Mouse (Mus musculus) C2C12 (cell line): ENCODE data around the gene Agpat1. TPM values are rescaled to one million over a fixed set of nuclear protein-coding genes. Genes with fewer than 3 reads are reported as not detected.

Experiments
- H3K27me3 ChIP-seq: one replicate; pipeline ENCODE4 v1.6.1; 2011; ENCODE audit not compliant: control insufficient read depth, insufficient read depth, insufficient read length
- H3K36me3 ChIP-seq: one replicate; pipeline ENCODE4 v1.6.1; 2011; ENCODE audit not compliant: control insufficient read depth, insufficient read depth
- H3K4me3 ChIP-seq: one replicate; pipeline ENCODE4 v1.5.1; 2011; ENCODE audit warnings: mild to moderate bottlenecking, control low read depth; ENCODE audit not compliant: poor library complexity, insufficient read depth, severe bottlenecking
- H3K79me2 ChIP-seq: one replicate; pipeline ENCODE4 v1.6.1; 2011; ENCODE audit not compliant: control insufficient read depth, insufficient read depth
- H3K79me3 ChIP-seq: one replicate; pipeline ENCODE4 v1.6.1; 2011; ENCODE audit warnings: low read depth, control low read depth
- H3ac ChIP-seq: one replicate; pipeline ENCODE3; 2011; ENCODE audit warnings: low read depth; ENCODE audit not compliant: control insufficient read depth, insufficient read length
- CEBPB ChIP-seq: IDR thresholded peaks from one replicate; pipeline ENCODE4 v1.6.1; 2011; ENCODE audit warnings: low read depth, mild to moderate bottlenecking, control low read depth, moderate library complexity
- CTCF ChIP-seq: IDR thresholded peaks from one replicate; pipeline ENCODE4 v1.5.1; 2011; ENCODE audit not compliant: control insufficient read depth, insufficient read depth, insufficient read length
- FOSL1 ChIP-seq: IDR thresholded peaks from one replicate; pipeline ENCODE4 v1.8.0; 2011; ENCODE audit warnings: mild to moderate bottlenecking, low read length; ENCODE audit not compliant: poor library complexity, insufficient read depth, severe bottlenecking
- MAX ChIP-seq: IDR thresholded peaks from one replicate; pipeline ENCODE4 v1.6.1; 2011; ENCODE audit warnings: mild to moderate bottlenecking, control low read depth
- MYOD1 ChIP-seq: IDR thresholded peaks from one replicate; pipeline ENCODE4 v1.6.1; 2011; ENCODE audit warnings: low read depth; ENCODE audit not compliant: control insufficient read depth, insufficient read length
- MYOG ChIP-seq: IDR thresholded peaks from one replicate; pipeline ENCODE4 v1.6.1; 2011; ENCODE audit not compliant: control insufficient read depth, insufficient read length; ENCODE audit errors: extremely low read depth
- USF1 ChIP-seq: IDR thresholded peaks from one replicate; pipeline ENCODE4 v1.6.1; 2011; ENCODE audit warnings: low read depth, mild to moderate bottlenecking, control low read depth, moderate library complexity
- polyA plus RNA-seq: library from polyadenylated mRNA; unstranded; fragments of >200 nt; fragmentation: generic; extraction: Trizol; gene quantifications from one replicate; pipeline ENCODE4 v1.2.1, GENCODE M21; 2012; ENCODE audit warnings: missing spikeins

Agpat1 gene
- polyA plus RNA-seq, 1 experiment, result 73.9 TPM

- Histone ChIP-seq H3ac (peak overlapping the region; percentile 99), H3K36me3 (no peaks in the 10 kb centered on the region), H3K27me3 (peaks cover 6% of the 10 kb centered on the region), H3K4me3 (peak overlapping the region; percentile 49), H3K79me2 (no peaks in the 10 kb centered on the region), H3K79me3 (no peaks in the 10 kb centered on the region)
- TF ChIP-seq MYOD1 (no peak), CTCF (no peak)
Measured at GRCm38 (mm10) chr17:34587423-34587811, 16.6 kb upstream of the Agpat1 start.

DNA sequence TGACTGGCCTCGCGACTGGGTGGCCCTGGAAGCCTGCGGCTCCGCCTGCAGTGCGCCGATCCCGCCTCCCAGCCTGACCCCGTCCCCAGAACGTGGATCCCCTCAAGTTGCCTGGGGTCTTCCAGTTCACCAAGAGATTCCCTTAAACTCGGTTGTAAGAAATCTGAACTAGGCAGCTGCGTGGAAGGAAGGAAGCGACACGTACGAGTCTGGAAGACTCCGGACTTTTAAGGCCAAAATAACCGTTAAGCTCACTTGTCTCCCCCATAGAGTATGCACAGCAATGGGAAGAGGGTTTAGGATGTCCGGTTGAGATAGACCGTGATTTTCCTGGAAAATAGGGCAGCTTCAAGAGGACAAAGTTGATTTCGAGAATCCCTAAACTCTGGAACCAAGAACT is 16.2 kb upstream of the Agpat1 start:
- Histone ChIP-seq H3K36me3 (no peaks in the 10 kb centered on the region), H3K79me3 (peaks cover 1% of the 10 kb centered on the region), H3ac (peak overlapping the region; percentile 99), H3K79me2 (peaks cover 2% of the 10 kb centered on the region), H3K27me3 (peaks cover 3% of the 10 kb centered on the region), H3K4me3 (peak overlapping the region; percentile 49)
- TF ChIP-seq USF1 (no peak), MYOG (no peak)

DNA sequence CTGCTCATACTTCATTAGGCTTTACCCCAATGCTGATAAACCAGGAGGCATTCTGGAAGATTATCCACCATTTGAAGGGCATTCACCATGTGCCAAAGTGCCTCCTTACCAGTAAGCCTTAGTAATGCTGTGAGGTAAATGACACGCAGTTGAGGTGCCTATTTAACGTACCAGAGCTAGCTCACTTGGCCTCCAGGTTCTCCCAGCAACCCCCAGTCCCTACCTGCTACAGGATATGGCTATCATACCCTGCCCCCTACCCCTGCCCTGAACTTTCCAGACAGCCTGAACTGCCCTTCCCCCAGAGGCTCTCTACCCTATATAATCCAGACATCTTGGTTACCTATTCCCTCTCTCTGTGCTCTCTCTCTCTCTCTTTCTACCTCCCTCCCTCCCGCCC is 15.3 kb upstream of the Agpat1 start:
- H3K4me3 ChIP-seq, result no peak overlapping the region

GRCm38 (mm10) chr17:34589206-34589605 is 14.9 kb upstream of the Agpat1 start:
- Histone ChIP-seq H3ac (no peak overlapping the region), H3K79me2 (peaks cover 12% of the 10 kb centered on the region), H3K4me3 (no peak overlapping the region), H3K36me3 (no peaks in the 10 kb centered on the region), H3K27me3 (no peaks in the 10 kb centered on the region), H3K79me3 (peaks cover 2% of the 10 kb centered on the region)
- TF ChIP-seq CTCF (no peak), FOSL1 (no peak), MYOD1 (no peak), MYOG (no peak), MAX (no peak), USF1 (no peak), CEBPB (no peak)

More for the DNA sequence above, 15.3 kb upstream of the Agpat1 start:
- no peak overlapping the region for H3ac ChIP-seq
- no peaks in the 10 kb centered on the region for H3K36me3 ChIP-seq
- TF ChIP-seq FOSL1, result no peak
- TF ChIP-seq CEBPB, result no peak
- no peak for TF ChIP-seq MAX
- no peak for TF ChIP-seq MYOD1
- TF ChIP-seq USF1, result no peak
- TF ChIP-seq CTCF, result no peak
- TF ChIP-seq MYOG, result no peak
- H3K79me3 ChIP-seq, result peaks cover 2% of the 10 kb centered on the region
- H3K79me2 ChIP-seq, result peaks cover 9% of the 10 kb centered on the region
- no peaks in the 10 kb centered on the region for H3K27me3 ChIP-seq

DNA sequence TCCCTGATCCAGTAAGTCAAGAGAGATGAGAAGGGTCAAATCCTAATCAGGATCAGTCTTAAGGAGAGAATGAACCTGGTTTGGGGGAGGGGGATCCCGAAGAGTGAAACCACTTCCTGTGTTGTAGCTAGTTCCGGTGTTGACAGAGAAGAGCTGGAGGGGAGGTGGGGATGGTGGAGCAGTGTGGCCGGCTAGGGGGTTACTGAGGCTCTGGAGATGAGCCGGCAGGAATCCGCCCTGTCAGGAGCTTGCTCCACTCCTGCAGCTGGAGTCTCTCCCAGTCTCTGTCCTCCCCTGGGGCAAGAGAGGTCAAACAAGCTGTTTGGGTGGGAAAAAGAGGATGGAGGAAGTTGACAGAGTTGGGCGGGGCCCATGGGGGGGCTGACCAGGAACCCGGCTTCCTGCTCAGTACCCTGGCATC is 14.4 kb upstream of the Agpat1 start, which contains the start of gene Gpsm3:
Gene Gpsm3, plus strand, starts transcription at position 126 of the 421 bp plus-strand sequence.
- TF ChIP-seq FOSL1, result no peak
- Histone ChIP-seq H3K79me3 (peaks cover 2% of the 10 kb centered on the region), H3K79me2 (peaks cover 16% of the 10 kb centered on the region), H3K27me3 (no peaks in the 10 kb centered on the region), H3K4me3 (no peak within 1 kb of the TSS), H3K36me3 (peaks cover 3% of the 10 kb centered on the region), H3ac (no peak within 1 kb of the TSS)

GRCm38 (mm10) chr17:34590154-34590987 is 13.7 kb upstream of the Agpat1 start:
- no peak for TF ChIP-seq USF1
- TF ChIP-seq CEBPB, result no peak
- TF ChIP-seq CTCF, result no peak
- no peak for TF ChIP-seq MAX
- TF ChIP-seq MYOG, result no peak
- TF ChIP-seq MYOD1, result no peak
- no peak for TF ChIP-seq FOSL1
- no peak overlapping the region for H3K4me3 ChIP-seq
- peaks cover 20% of the 10 kb centered on the region for H3K79me2 ChIP-seq
- H3K27me3 ChIP-seq, result no peaks in the 10 kb centered on the region
- peaks cover 2% of the 10 kb centered on the region for H3K79me3 ChIP-seq
- H3K36me3 ChIP-seq, result peaks cover 7% of the 10 kb centered on the region
- H3ac ChIP-seq, result no peak overlapping the region
